Mouse (Mus musculus): Measurements from ENCODE around the gene Phactr3.
"Not testable (repeated sequence)": the region's sequence is repeated elsewhere in the genome, so short reads cannot be mapped to it uniquely, and the experiment has no call there.

Phactr3 gene

GRCm38 (mm10) chr2:178329551-178329950 is 210.8 kb downstream of the Phactr3 start:
- no peak for DNase-seq (ENCODE audit: low read depth)

- no peak for DNase-seq (ENCODE audit: low read depth)
Observed at GRCm38 (mm10) chr2:178329986-178330385, 211.2 kb downstream of the Phactr3 start.

GRCm38 (mm10) chr2:178337878-178338277 is 219.1 kb downstream of the Phactr3 start:
- no peak for DNase-seq (ENCODE audit: low read depth)

GRCm38 (mm10) chr2:178339044-178339443 is 220.3 kb downstream of the Phactr3 start:
- DNase-seq (ENCODE audit: low read depth), result no peak

- not testable (repeated sequence) for DNase-seq (ENCODE audit: low read depth)
Observed at GRCm38 (mm10) chr2:178342105-178342504, 223.3 kb downstream of the Phactr3 start.

- DNase-seq (ENCODE audit: low read depth), result no peak
Observed at GRCm38 (mm10) chr2:178342597-178342996, 223.8 kb downstream of the Phactr3 start.

All from fibroblast of lung, adult 2 months (primary cell).